In genomic region chr5:121913999-121914398, GRCm38 (mm10) we compare ENCODE assay signal across 13 mouse cellular contexts.
DNase-seq lines count a peak whose midpoint lies in the region; ATAC-seq and TF ChIP-seq lines count a peak whose summit lies in the region.
"Had no signal": no experiment of that assay in that cellular context is flagged by ENCODE, and none has a peak within 500 bp of the region (broad histone marks: within the 10 kb centered on the region; RNA-seq: fewer than 3 reads in every experiment).

No protein-coding gene starts in this region.

- no peaks in the 10 kb centered on the region for H3K9me3 ChIP-seq in embryonic facial prominence, embryonic 10.5 days
- H3K9me3 ChIP-seq in midbrain, embryonic 15.5 days = no peaks in the 10 kb centered on the region
- H3K9me3 ChIP-seq: megakaryocyte, embryonic 14.5 days had no signal

- peak; percentile 3 for DNase-seq in kidney, adult 9 months
- no peak for DNase-seq in kidney, adult 8-10 months
- DNase-seq in embryonic facial prominence, embryonic 10.5 days (ENCODE audit: low spot score) = peak; percentile 35
- DNase-seq in kidney, postnatal 14 days = peak; percentile 65
- no peak for DNase-seq in adrenal gland, postnatal 25 days
- DNase-seq in thymus, adult 2 months = no peak
- DNase-seq in gastrocnemius, postnatal 10 days = no peak
- DNase-seq: adrenal gland, postnatal 36 days; cerebellum, postnatal 36 days; right cerebral cortex, postnatal 25 days; thymus, postnatal 14 days had no signal

- TF ChIP-seq POLR2A in thymus, adult 2 months (IDR thresholded peaks at IDR 0.05; ENCODE audit: control insufficient read depth, extremely low read depth, insufficient read depth, low read length, poor library complexity) = no peak

- ATAC-seq in midbrain, embryonic 15.5 days (replicated peaks) = no peak; the same call in 1 of the 2 replicates

- H3K4me3 ChIP-seq in embryonic facial prominence, embryonic 10.5 days = no peak overlapping the region
- no peak overlapping the region for H3K4me3 ChIP-seq in midbrain, embryonic 15.5 days
- no peak overlapping the region for H3K4me3 ChIP-seq in thymus, adult 2 months (ENCODE audit: control insufficient read depth, insufficient read depth, low read length)
- H3K4me3 ChIP-seq: megakaryocyte, embryonic 14.5 days had no signal

- no peak overlapping the region; the same call in 1 of the 2 replicates for H3K27ac ChIP-seq in embryonic facial prominence, embryonic 10.5 days (replicated peaks)
- H3K27ac ChIP-seq in midbrain, embryonic 15.5 days = peak overlapping the region; percentile 52
- H3K27ac ChIP-seq in thymus, adult 2 months (ENCODE audit: control insufficient read depth, insufficient read depth, low read length) = no peak overlapping the region

- H3K4me1 ChIP-seq in embryonic facial prominence, embryonic 10.5 days = 0 out of 2 replicates have a peak, but pooled peaks cover 4% of the 10 kb centered on the region
- peaks cover 9% of the 10 kb centered on the region; the same call in 1 of the 2 replicates for H3K4me1 ChIP-seq in midbrain, embryonic 15.5 days
- no peaks in the 10 kb centered on the region for H3K4me1 ChIP-seq in thymus, adult 2 months (replicated peaks; ENCODE audit: control insufficient read depth, insufficient read depth, low read length)
- H3K4me1 ChIP-seq: megakaryocyte, embryonic 14.5 days had no signal

- 67% methylated on average over 23 of the region's 23 CpGs for WGBS in embryonic facial prominence, embryonic 10.5 days
- WGBS in midbrain, embryonic 15.5 days = 42% methylated on average over 23 of the region's 23 CpGs
- 89% methylated on average over 23 of the region's 23 CpGs for WGBS in thymus, adult 2 months

- no peaks in the 10 kb centered on the region for H3K36me3 ChIP-seq in embryonic facial prominence, embryonic 10.5 days (replicated peaks)
- no peaks in the 10 kb centered on the region for H3K36me3 ChIP-seq in midbrain, embryonic 15.5 days (replicated peaks)
- H3K36me3 ChIP-seq in thymus, adult 2 months (ENCODE audit: control insufficient read depth, insufficient read depth, low read length) = no peaks in the 10 kb centered on the region

- TF ChIP-seq CTCF in thymus, adult 2 months (IDR thresholded peaks at IDR 0.05; ENCODE audit: borderline replicate concordance, control insufficient read depth, extremely low read depth, insufficient read depth, low read length, poor library complexity) = no peak

- H3K9ac ChIP-seq in midbrain, embryonic 15.5 days = no peak overlapping the region

- H3K27me3 ChIP-seq in embryonic facial prominence, embryonic 10.5 days (replicated peaks; ENCODE audit: low read depth, poor library complexity, severe bottlenecking) = no peaks in the 10 kb centered on the region; the same call in 1 of the 2 replicates
- H3K27me3 ChIP-seq in midbrain, embryonic 15.5 days (replicated peaks) = no peaks in the 10 kb centered on the region
- H3K27me3 ChIP-seq in thymus, adult 2 months (ENCODE audit: control insufficient read depth, insufficient read depth, low read length) = no peaks in the 10 kb centered on the region

- no peak overlapping the region for H3K4me2 ChIP-seq in midbrain, embryonic 15.5 days

Comparison
In these comparisons a context has a peak if more than half of its experiments do, and no peak if none do; other contexts are left out.
1. DNase-seq: peak in kidney, adult 9 months (single experiment), embryonic facial prominence, embryonic 10.5 days (single experiment) and kidney, postnatal 14 days (single experiment); none in kidney, adult 8-10 months (0 of 2), adrenal gland, postnatal 25 days (single experiment), thymus, adult 2 months (single experiment) and gastrocnemius, postnatal 10 days (single experiment).